Mouse (Mus musculus): Measurements from ENCODE around the gene Ttn. TPM values are rescaled to one million over a fixed set of nuclear protein-coding genes. Genes with fewer than 3 reads are reported as not detected.
A peak's percentile ranks its signal among the peaks of the same experiment; 100 is the strongest.
"Not testable (repeated sequence)": the region's sequence is repeated elsewhere in the genome, so short reads cannot be mapped to it uniquely, and the experiment has no call there.

Gene Ttn
- under 0.01 and 0.03 TPM in 2 replicates for polyA plus RNA-seq (2012; rRNA removed)

GRCm38 (mm10) chr2:76982391-76983145 is at the start of gene Ttn:
Gene Ttn, minus strand, starts transcription at chr2:76982547.
- no peak for DNase-seq (ENCODE audit: low spot score)

- DNase-seq (ENCODE audit: low spot score), result no peak
Measured at GRCm38 (mm10) chr2:77020649-77021048, 38.3 kb upstream of the Ttn start.

GRCm38 (mm10) chr2:77017735-77018134 is 35.4 kb upstream of the Ttn start:
- no peak for DNase-seq (ENCODE audit: low spot score)

GRCm38 (mm10) chr2:77013449-77013848 is 31.1 kb upstream of the Ttn start:
- DNase-seq (ENCODE audit: low spot score), result not testable (repeated sequence)

- DNase-seq (ENCODE audit: low spot score), result no peak
Measured at GRCm38 (mm10) chr2:77011981-77012380, 29.6 kb upstream of the Ttn start.

- DNase-seq (ENCODE audit: low spot score), result no peak
Measured at GRCm38 (mm10) chr2:77007015-77007414, 24.7 kb upstream of the Ttn start.

- no peak for DNase-seq (ENCODE audit: low spot score)
Measured at GRCm38 (mm10) chr2:77003148-77003547, 20.8 kb upstream of the Ttn start.

- no peak for DNase-seq (ENCODE audit: low spot score)
Measured at GRCm38 (mm10) chr2:76998351-76998750, 16.0 kb upstream of the Ttn start.

GRCm38 (mm10) chr2:76992493-76993201 is 10.3 kb upstream of the Ttn start:
- DNase-seq (ENCODE audit: low spot score), result no peak

- no peak for DNase-seq (ENCODE audit: low spot score)
Measured at GRCm38 (mm10) chr2:76987317-76987716, 5.0 kb upstream of the Ttn start.

GRCm38 (mm10) chr2:76984384-76984783 is 2.0 kb upstream of the Ttn start:
- no peak for DNase-seq (ENCODE audit: low spot score)

GRCm38 (mm10) chr2:76983601-76984000 is 1.3 kb upstream of the Ttn start:
- DNase-seq (ENCODE audit: low spot score), result no peak

- no peak for DNase-seq (ENCODE audit: low spot score)
Measured at GRCm38 (mm10) chr2:76981717-76982116, 630 bp downstream of the Ttn start.

GRCm38 (mm10) chr2:76980146-76980545 is 2.2 kb downstream of the Ttn start:
- DNase-seq (ENCODE audit: low spot score), result no peak

- DNase-seq (ENCODE audit: low spot score), result no peak
Measured at GRCm38 (mm10) chr2:76977650-76978049, 4.7 kb downstream of the Ttn start.

GRCm38 (mm10) chr2:76972051-76972450 is 10.3 kb downstream of the Ttn start:
- no peak for DNase-seq (ENCODE audit: low spot score)

GRCm38 (mm10) chr2:76971069-76971468 is 11.3 kb downstream of the Ttn start:
- DNase-seq (ENCODE audit: low spot score), result no peak

GRCm38 (mm10) chr2:76970669-76971068 is 11.7 kb downstream of the Ttn start:
- DNase-seq (ENCODE audit: low spot score), result no peak

GRCm38 (mm10) chr2:76970204-76970603 is 12.1 kb downstream of the Ttn start:
- DNase-seq (ENCODE audit: low spot score), result no peak

GRCm38 (mm10) chr2:76969637-76970036 is 12.7 kb downstream of the Ttn start:
- DNase-seq (ENCODE audit: low spot score), result no peak

GRCm38 (mm10) chr2:76968919-76969318 is 13.4 kb downstream of the Ttn start:
- peak; percentile 38 for DNase-seq (ENCODE audit: low spot score)

- DNase-seq (ENCODE audit: low spot score), result no peak
Measured at GRCm38 (mm10) chr2:76966582-76966981, 15.8 kb downstream of the Ttn start.

- no peak for DNase-seq (ENCODE audit: low spot score)
Measured at GRCm38 (mm10) chr2:76966013-76966412, 16.3 kb downstream of the Ttn start.
